Mouse (Mus musculus) midbrain, embryonic 14.5 days (tissue): Measurements from ENCODE around the gene Platr17. TPM values are rescaled to one million over a fixed set of nuclear protein-coding genes. Genes with fewer than 3 reads are reported as not detected.
"Not testable (repeated sequence)": the region's sequence is repeated elsewhere in the genome, so short reads cannot be mapped to it uniquely, and the experiment has no call there.

Experiments used
- ATAC-seq: fragments of 200-750 bp; cut with Nextera tagmentation; 2 replicates; pipeline ENCODE4 v1.8.0; 2017; ENCODE audit warnings: moderate number of reproducible peaks, moderate library complexity; ENCODE audit not compliant: low FRiP score, low TSS enrichment
- DNase-seq: peaks from one replicate; pipeline ENCODE4 v3.0.0-alpha.2; 2015
- H3K27ac ChIP-seq: fragments of 300-500 bp; sonication (generic); replicated peaks from 2 replicates; pipeline ENCODE4 v1.5.1; 2014; ENCODE audit warnings: mild to moderate bottlenecking, low read depth, low read length, moderate library complexity
- H3K27me3 ChIP-seq: fragments of 300-500 bp; sonication (generic); 2 replicates; pipeline ENCODE4 v1.6.1; 2014; ENCODE audit warnings: low read length, control low read depth, mixed read lengths; ENCODE audit not compliant: control insufficient read depth, insufficient read depth
- H3K36me3 ChIP-seq: fragments of 300-500 bp; sonication (generic); 2 replicates; pipeline ENCODE4 v1.6.1; 2014; ENCODE audit warnings: low read length, control low read depth; ENCODE audit not compliant: control insufficient read depth, insufficient read depth
- H3K4me1 ChIP-seq: fragments of 300-500 bp; sonication (generic); 2 replicates; pipeline ENCODE4 v1.6.1; 2014; ENCODE audit warnings: mild to moderate bottlenecking, antibody characterized with exemption, low read length, control low read depth; ENCODE audit not compliant: control insufficient read depth, insufficient read depth
- H3K4me2 ChIP-seq: fragments of 300-500 bp; sonication (generic); 2 replicates; pipeline ENCODE4 v1.6.1; 2014; ENCODE audit warnings: mild to moderate bottlenecking, low read length, moderate library complexity
- H3K4me3 ChIP-seq: fragments of 300-500 bp; sonication (generic); replicated peaks from 2 replicates; pipeline ENCODE4 v1.5.1; 2014; ENCODE audit warnings: low read depth, low read length
- H3K9ac ChIP-seq: fragments of 300-500 bp; sonication (generic); replicated peaks from 2 replicates; pipeline ENCODE4 v1.6.1; 2014; ENCODE audit warnings: mild to moderate bottlenecking, low read length, moderate library complexity
- H3K9me3 ChIP-seq: fragments of 300-500 bp; sonication (generic); 2 replicates; pipeline ENCODE4 v1.6.1; 2016; ENCODE audit warnings: low read length, control low read depth, mixed read lengths; ENCODE audit not compliant: control insufficient read depth
- WGBS: fragments of 180-500 bp; shearing (Covaris S2); extraction: QIAGEN DNeasy Blood & Tissue Kit; methylation state at CpG from one replicate; pipeline ENCODE4 v1.1.7; 2014; 5-methylcytosine and 5-hydroxymethylcytosine counted together
- polyA plus RNA-seq: library from polyadenylated mRNA; unstranded; fragments of >200 nt; fragmentation: Nextera tagmentation; extraction: Ambion mirVana; gene quantifications from 2 replicates; pipeline ENCODE4 v1.2.1, GENCODE M21; 2014

The Platr17 gene
- polyA plus RNA-seq, 1 experiment from 2014 or later, result not detected

GRCm38 (mm10) chr17:33943454-33943853, 38.5 kb downstream of the Platr17 start:
- Histone ChIP-seq H3K4me1 (peaks cover 16% of the 10 kb centered on the region), H3K27ac (no peak overlapping the region), H3K4me2 (no peak overlapping the region), H3K9ac (no peak overlapping the region), H3K4me3 (no peak overlapping the region), H3K9me3 (no peaks in the 10 kb centered on the region), H3K27me3 (no peaks in the 10 kb centered on the region), H3K36me3 (peaks cover 58% of the 10 kb centered on the region)
- no peak for DNase-seq
- ATAC-seq, result no peak
- WGBS, result 95% methylated on average over 15 of the region's 15 CpGs

DNA sequence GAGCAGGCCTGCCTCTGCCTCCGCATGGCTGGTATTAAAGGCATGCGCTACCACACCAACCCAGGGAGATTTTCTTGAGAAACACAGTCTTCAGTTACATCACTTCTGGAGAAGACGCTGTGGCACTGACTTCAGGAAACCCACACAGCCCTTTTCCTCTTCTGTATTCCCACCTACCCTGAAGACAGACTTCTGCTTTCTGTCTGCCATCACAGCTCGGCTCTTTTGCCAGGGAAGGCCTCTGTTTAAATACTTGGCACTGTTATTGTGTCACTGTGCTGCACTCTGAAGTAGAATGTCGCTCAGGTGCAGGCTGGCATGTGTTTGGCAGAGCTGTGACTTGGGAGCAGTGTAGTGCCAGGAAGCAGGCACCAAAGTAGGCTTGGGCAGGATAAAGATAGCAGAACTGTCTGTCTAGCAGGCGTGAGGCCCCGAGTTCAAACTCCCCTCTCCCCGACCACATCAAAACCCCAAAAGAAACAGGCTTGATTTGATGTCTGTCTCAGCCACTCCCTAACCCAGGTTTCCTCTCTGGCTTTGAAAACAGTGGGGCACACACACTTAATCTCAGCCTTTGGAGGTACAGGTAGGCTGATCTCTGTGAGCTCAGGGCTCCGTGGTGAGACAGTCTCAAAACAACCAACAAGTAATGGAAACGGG, 42.6 kb downstream of the Platr17 start:
- Histone ChIP-seq H3K27ac (no peak overlapping the region), H3K9me3 (no peaks in the 10 kb centered on the region), H3K36me3 (peaks cover 70% of the 10 kb centered on the region), H3K27me3 (no peaks in the 10 kb centered on the region), H3K4me2 (no peak overlapping the region), H3K4me1 (peaks cover 19% of the 10 kb centered on the region), H3K9ac (no peak overlapping the region), H3K4me3 (no peak overlapping the region)
- WGBS, result 94% methylated on average over 10 of the region's 10 CpGs
- no peak for DNase-seq
- no peak for ATAC-seq

DNA sequence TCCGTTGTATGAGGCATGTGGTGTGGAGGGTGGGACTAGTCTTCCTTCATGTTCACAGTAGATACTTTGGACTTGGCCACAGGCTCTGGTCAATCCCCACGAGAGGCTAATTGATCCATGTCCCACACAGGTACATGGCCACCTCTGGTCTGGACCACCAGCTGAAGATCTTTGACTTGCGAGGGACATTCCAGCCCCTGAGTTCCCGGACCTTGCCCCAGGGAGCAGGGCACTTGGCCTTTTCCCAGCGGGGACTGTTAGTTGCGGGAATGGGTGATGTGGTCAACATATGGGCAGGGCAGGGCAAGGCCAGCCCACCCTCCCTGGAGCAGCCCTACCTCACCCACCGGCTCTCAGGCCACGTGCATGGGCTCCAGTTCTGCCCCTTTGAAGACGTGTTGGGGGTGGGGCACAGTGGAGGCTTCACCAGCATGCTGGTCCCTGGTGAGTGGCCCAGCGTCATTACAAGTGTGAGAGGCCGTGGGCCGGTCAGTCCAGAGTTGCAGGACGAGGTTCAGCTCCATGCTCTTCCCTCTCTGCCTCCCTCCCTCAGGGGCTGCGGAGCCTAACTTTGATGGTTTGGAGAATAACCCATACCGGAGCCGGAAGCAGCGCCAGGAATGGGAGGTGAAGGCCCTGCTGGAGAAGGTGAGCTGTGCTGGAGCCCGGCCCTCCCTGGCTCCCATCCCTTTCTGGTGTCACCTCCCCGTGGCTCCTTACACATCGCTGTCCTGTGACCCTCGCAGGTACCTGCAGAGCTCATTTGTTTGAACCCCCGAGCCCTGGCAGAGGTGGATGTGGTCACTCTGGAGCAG, 43.4 kb downstream of the Platr17 start:
- H3K27me3 ChIP-seq, result no peaks in the 10 kb centered on the region
- ATAC-seq (no peak), DNase-seq (no peak)
- H3K9ac ChIP-seq, result no peak overlapping the region
- no peak overlapping the region for H3K4me2 ChIP-seq
- no peaks in the 10 kb centered on the region for H3K9me3 ChIP-seq
- WGBS, result 91% methylated on average over 22 of the region's 22 CpGs
- H3K4me3 ChIP-seq, result no peak overlapping the region
- peaks cover 77% of the 10 kb centered on the region for H3K36me3 ChIP-seq
- H3K4me1 ChIP-seq, result peaks cover 19% of the 10 kb centered on the region
- H3K27ac ChIP-seq, result no peak overlapping the region

GRCm38 (mm10) chr17:33948905-33949537, 44.1 kb downstream of the Platr17 start:
- no peak overlapping the region for H3K9ac ChIP-seq
- ATAC-seq, result no peak
- DNase-seq, result no peak
- no peak overlapping the region for H3K4me2 ChIP-seq
- no peaks in the 10 kb centered on the region for H3K27me3 ChIP-seq
- 91% methylated on average over 19 of the region's 19 CpGs for WGBS
- H3K4me3 ChIP-seq, result no peak overlapping the region
- H3K4me1 ChIP-seq, result peaks cover 21% of the 10 kb centered on the region
- no peaks in the 10 kb centered on the region for H3K9me3 ChIP-seq
- H3K27ac ChIP-seq, result no peak overlapping the region
- peaks cover 76% of the 10 kb centered on the region for H3K36me3 ChIP-seq

GRCm38 (mm10) chr17:33950131-33950625, 45.2 kb downstream of the Platr17 start:
- Histone ChIP-seq H3K36me3 (peaks cover 67% of the 10 kb centered on the region), H3K4me2 (peak overlapping the region; percentile 96), H3K4me1 (peaks cover 28% of the 10 kb centered on the region), H3K9me3 (no peaks in the 10 kb centered on the region), H3K27ac (peak overlapping the region; percentile 90), H3K4me3 (peak overlapping the region; percentile 52), H3K9ac (peak overlapping the region; percentile 71), H3K27me3 (no peaks in the 10 kb centered on the region)
- 77% methylated on average over 10 of the region's 10 CpGs for WGBS
- DNase-seq (no peak), ATAC-seq (no peak)

DNA sequence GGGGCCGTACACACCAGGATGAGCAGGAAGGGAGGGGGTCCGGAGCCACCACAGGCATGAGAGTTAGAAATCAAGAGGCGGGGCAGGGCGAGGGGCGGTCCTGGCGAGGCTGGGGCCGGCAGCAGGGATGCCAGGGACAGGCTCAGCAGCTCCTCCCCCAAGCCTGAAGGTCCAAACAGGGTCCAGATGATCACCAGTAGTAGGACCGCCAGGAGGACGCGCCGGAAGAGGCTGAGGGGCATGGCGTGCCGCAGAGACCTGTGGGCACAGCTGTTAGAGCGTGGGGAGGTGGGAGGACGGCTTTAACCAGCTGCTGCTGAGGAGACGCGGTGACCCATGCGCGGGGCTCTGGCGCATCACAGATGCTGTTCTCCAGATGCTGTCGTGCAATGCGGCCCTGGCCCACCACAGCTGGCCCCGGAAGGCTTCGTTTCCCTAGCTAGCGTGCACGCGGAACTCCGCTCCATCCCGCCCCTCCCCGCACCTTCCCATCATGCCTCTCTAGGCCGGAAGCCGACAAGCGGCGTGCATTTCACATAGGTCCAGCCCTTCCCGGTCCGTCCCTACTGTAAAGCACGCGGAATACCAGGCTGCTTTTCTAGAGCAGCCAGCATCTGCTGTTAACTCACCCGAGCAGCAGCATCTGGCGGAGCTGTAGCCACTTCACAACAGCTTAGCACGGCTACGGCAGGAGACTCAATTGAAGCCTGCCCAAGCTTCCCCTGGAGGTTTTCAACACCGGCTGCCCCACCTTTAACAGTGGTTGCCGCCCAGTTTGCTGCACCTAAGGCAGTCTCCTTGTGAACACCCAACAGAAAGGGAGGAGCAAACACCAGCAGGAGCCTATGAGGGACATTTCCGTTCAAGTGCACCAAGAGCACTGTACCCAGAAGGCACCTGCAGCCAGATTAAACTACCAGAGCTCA, 46.3 kb downstream of the Platr17 start, which contains the start of gene B3galt4:
TSS of gene B3galt4 (minus strand) at position 468 of the 926 bp plus-strand sequence.
- ATAC-seq (peak; percentile 70), DNase-seq (peak; percentile 92)
- no peaks in the 10 kb centered on the region for H3K27me3 ChIP-seq
- H3K27ac ChIP-seq, result peak within 1 kb of the TSS; percentile 90
- WGBS, result 1% methylated on average over 45 of the region's 45 CpGs
- H3K9ac ChIP-seq, result peak within 1 kb of the TSS; percentile 71
- H3K36me3 ChIP-seq, result peaks cover 56% of the 10 kb centered on the region
- H3K4me3 ChIP-seq, result peak within 1 kb of the TSS; percentile 52
- H3K9me3 ChIP-seq, result no peaks in the 10 kb centered on the region
- H3K4me1 ChIP-seq, result peaks cover 28% of the 10 kb centered on the region
- H3K4me2 ChIP-seq, result peak within 1 kb of the TSS; percentile 96

GRCm38 (mm10) chr17:33952015-33952414, 47.1 kb downstream of the Platr17 start:
- DNase-seq, H3K9ac ChIP-seq, H3K27ac ChIP-seq, H3K27me3 ChIP-seq, H3K9me3 ChIP-seq, ATAC-seq: not testable (repeated sequence)
- Histone ChIP-seq H3K4me2 (peak overlapping the region; percentile 96), H3K36me3 (peaks cover 50% of the 10 kb centered on the region), H3K4me3 (peak overlapping the region; percentile 52; the same call in 1 of the 2 replicates), H3K4me1 (peaks cover 34% of the 10 kb centered on the region)
- WGBS, result 74% methylated on average over 13 of the region's 13 CpGs

DNA sequence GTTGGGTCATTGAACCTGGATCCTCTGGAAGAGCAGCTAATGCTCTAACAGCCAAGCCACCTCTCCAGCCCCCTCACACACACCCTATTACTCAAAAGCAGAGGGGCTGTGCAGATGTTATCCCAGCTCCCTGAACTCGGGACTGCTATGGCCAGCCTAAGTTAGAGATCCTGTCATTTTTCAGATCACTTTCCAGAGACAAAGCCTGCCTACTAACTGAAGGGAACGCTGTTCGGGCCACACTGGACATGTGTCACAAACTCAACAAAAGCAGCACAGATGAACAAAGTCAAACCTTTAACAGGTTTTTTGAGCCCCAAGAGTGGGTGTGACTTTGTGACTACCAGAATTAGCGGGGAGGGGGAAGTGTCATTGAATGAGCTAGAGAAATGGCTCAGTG, 47.9 kb downstream of the Platr17 start:
- no peak for ATAC-seq
- no peaks in the 10 kb centered on the region for H3K27me3 ChIP-seq
- no peak overlapping the region for H3K4me2 ChIP-seq
- peaks cover 34% of the 10 kb centered on the region for H3K4me1 ChIP-seq
- H3K4me3 ChIP-seq, result no peak overlapping the region
- no peak overlapping the region for H3K9ac ChIP-seq
- DNase-seq, result no peak
- 84% methylated on average over 4 of the region's 4 CpGs for WGBS
- peaks cover 44% of the 10 kb centered on the region for H3K36me3 ChIP-seq
- H3K27ac ChIP-seq, result no peak overlapping the region
- H3K9me3 ChIP-seq, result no peaks in the 10 kb centered on the region
